Mouse (Mus musculus): ENCODE results near the gene Nubp1. TPM values are rescaled to one million over a fixed set of nuclear protein-coding genes. Genes with fewer than 3 reads are reported as not detected.
A peak's percentile ranks its signal among the peaks of the same experiment; 100 is the strongest.

The Nubp1 gene
- total and polyA plus RNA-seq, 2 experiments, result 16.4 to 24.5 TPM

DNA sequence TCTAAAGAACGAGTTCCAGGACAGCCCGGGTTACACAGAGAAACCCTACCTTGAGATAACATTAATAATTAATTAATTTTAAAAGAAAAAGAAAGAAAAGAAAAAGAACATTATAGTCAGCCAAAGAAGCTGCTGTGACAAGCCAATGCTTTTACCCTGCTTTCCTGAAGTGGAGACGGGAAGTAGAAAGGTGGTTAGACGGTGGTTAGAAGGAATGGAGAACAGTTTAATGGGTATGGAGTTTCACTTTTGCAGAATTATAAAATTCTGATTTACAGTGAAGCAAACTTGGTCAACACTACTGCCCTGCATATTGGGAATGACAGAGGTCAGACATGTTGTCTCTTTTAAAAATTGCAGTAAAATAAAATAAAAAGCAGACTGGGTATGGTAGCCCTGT is 30.0 kb downstream of the Nubp1 start:
- Histone ChIP-seq H3K4me3 (ENCODE audit: insufficient read depth, low read depth, low read length) (no peak overlapping the region), H3K27me3 (ENCODE audit: control insufficient read depth, insufficient read depth, low read length) (no peaks in the 10 kb centered on the region), H3K27ac (replicated peaks; ENCODE audit: insufficient read depth, low read depth, low read length) (no peak overlapping the region), H3K9ac (ENCODE audit: low read depth, low read length) (no peak overlapping the region), H3K79me2 (ENCODE audit: control insufficient read depth, insufficient read depth, low read length) (no peaks in the 10 kb centered on the region), H3K36me3 (ENCODE audit: control insufficient read depth, insufficient read depth, low read length) (no peaks in the 10 kb centered on the region), H3K4me1 (ENCODE audit: control insufficient read depth, insufficient read depth, low read length) (no peaks in the 10 kb centered on the region)
- no peak for TF ChIP-seq CTCF (IDR thresholded peaks at IDR 0.05; ENCODE audit: low read depth, low read length)
- no peak for TF ChIP-seq POLR2A (IDR thresholded peaks at IDR 0.05; ENCODE audit: extremely low read depth, insufficient read depth, low read length)
- DNase-seq (ENCODE audit: extremely low read depth, low read depth, low spot score), result no peak
- WGBS, result 83% methylated on average over 4 of the region's 4 CpGs

- no peak overlapping the region for H3K4me3 ChIP-seq (ENCODE audit: insufficient read depth, low read depth, low read length)
- TF ChIP-seq POLR2A (IDR thresholded peaks at IDR 0.05; ENCODE audit: extremely low read depth, insufficient read depth, low read length) (no peak), CTCF (IDR thresholded peaks at IDR 0.05; ENCODE audit: low read depth, low read length) (no peak)
- no peaks in the 10 kb centered on the region for H3K79me2 ChIP-seq (ENCODE audit: control insufficient read depth, insufficient read depth, low read length)
- no peak overlapping the region for H3K27ac ChIP-seq (replicated peaks; ENCODE audit: insufficient read depth, low read depth, low read length)
- no peak overlapping the region for H3K9ac ChIP-seq (ENCODE audit: low read depth, low read length)
- H3K4me1 ChIP-seq (ENCODE audit: control insufficient read depth, insufficient read depth, low read length), result peaks cover 3% of the 10 kb centered on the region
- no peaks in the 10 kb centered on the region for H3K27me3 ChIP-seq (ENCODE audit: control insufficient read depth, insufficient read depth, low read length)
- no peak for DNase-seq (ENCODE audit: extremely low read depth, low read depth, low spot score)
- no peaks in the 10 kb centered on the region for H3K36me3 ChIP-seq (ENCODE audit: control insufficient read depth, insufficient read depth, low read length)
Measured at GRCm38 (mm10) chr16:10443723-10444122, 32.0 kb downstream of the Nubp1 start.

- peaks cover 11% of the 10 kb centered on the region for H3K4me1 ChIP-seq (ENCODE audit: control insufficient read depth, insufficient read depth, low read length)
- H3K9ac ChIP-seq (ENCODE audit: low read depth, low read length), result no peak overlapping the region
- no peak for DNase-seq (ENCODE audit: extremely low read depth, low read depth, low spot score)
- H3K36me3 ChIP-seq (ENCODE audit: control insufficient read depth, insufficient read depth, low read length), result no peaks in the 10 kb centered on the region
- 66% methylated on average over 13 of the region's 13 CpGs for WGBS
- H3K27me3 ChIP-seq (ENCODE audit: control insufficient read depth, insufficient read depth, low read length), result no peaks in the 10 kb centered on the region
- no peak overlapping the region for H3K27ac ChIP-seq (replicated peaks; ENCODE audit: insufficient read depth, low read depth, low read length)
- H3K4me3 ChIP-seq (ENCODE audit: insufficient read depth, low read depth, low read length), result no peak overlapping the region
- TF ChIP-seq POLR2A (IDR thresholded peaks at IDR 0.05; ENCODE audit: extremely low read depth, insufficient read depth, low read length) (no peak), CTCF (IDR thresholded peaks at IDR 0.05; ENCODE audit: low read depth, low read length) (no peak)
- no peaks in the 10 kb centered on the region for H3K79me2 ChIP-seq (ENCODE audit: control insufficient read depth, insufficient read depth, low read length)
Measured at GRCm38 (mm10) chr16:10446573-10447263, 35.0 kb downstream of the Nubp1 start.

- peak; percentile 7 for DNase-seq (ENCODE audit: extremely low read depth, low read depth, low spot score)
- TF ChIP-seq POLR2A (IDR thresholded peaks at IDR 0.05; ENCODE audit: extremely low read depth, insufficient read depth, low read length), result no peak
- TF ChIP-seq CTCF (IDR thresholded peaks at IDR 0.05; ENCODE audit: low read depth, low read length), result no peak
- Histone ChIP-seq H3K9ac (ENCODE audit: low read depth, low read length) (no peak within 1 kb of the TSS), H3K27ac (replicated peaks; ENCODE audit: insufficient read depth, low read depth, low read length) (no peak within 1 kb of the TSS), H3K4me3 (ENCODE audit: insufficient read depth, low read depth, low read length) (no peak within 1 kb of the TSS), H3K36me3 (ENCODE audit: control insufficient read depth, insufficient read depth, low read length) (no peaks in the 10 kb centered on the region), H3K4me1 (ENCODE audit: control insufficient read depth, insufficient read depth, low read length) (peaks cover 15% of the 10 kb centered on the region), H3K79me2 (ENCODE audit: control insufficient read depth, insufficient read depth, low read length) (no peaks in the 10 kb centered on the region), H3K27me3 (ENCODE audit: control insufficient read depth, insufficient read depth, low read length) (no peaks in the 10 kb centered on the region)
- 40% methylated on average over 12 of the region's 12 CpGs for WGBS
Measured at GRCm38 (mm10) chr16:10447264-10447594, 35.5 kb downstream of the Nubp1 start, which contains the start of gene Tvp23a. Gene Tvp23a, minus strand, starts transcription at chr16:10447362.

- no peak for TF ChIP-seq CTCF (IDR thresholded peaks at IDR 0.05; ENCODE audit: low read depth, low read length)
- TF ChIP-seq POLR2A (IDR thresholded peaks at IDR 0.05; ENCODE audit: extremely low read depth, insufficient read depth, low read length), result no peak
- no peaks in the 10 kb centered on the region for H3K36me3 ChIP-seq (ENCODE audit: control insufficient read depth, insufficient read depth, low read length)
- H3K27me3 ChIP-seq (ENCODE audit: control insufficient read depth, insufficient read depth, low read length), result no peaks in the 10 kb centered on the region
- WGBS, result 77% methylated on average over 2 of the region's 2 CpGs
- H3K4me1 ChIP-seq (ENCODE audit: control insufficient read depth, insufficient read depth, low read length), result peaks cover 20% of the 10 kb centered on the region
- no peak for DNase-seq (ENCODE audit: extremely low read depth, low read depth, low spot score)
- no peak overlapping the region for H3K27ac ChIP-seq (replicated peaks; ENCODE audit: insufficient read depth, low read depth, low read length)
- H3K9ac ChIP-seq (ENCODE audit: low read depth, low read length), result no peak overlapping the region
- H3K79me2 ChIP-seq (ENCODE audit: control insufficient read depth, insufficient read depth, low read length), result no peaks in the 10 kb centered on the region
- no peak overlapping the region for H3K4me3 ChIP-seq (ENCODE audit: insufficient read depth, low read depth, low read length)
Measured at GRCm38 (mm10) chr16:10447781-10448180, 36.0 kb downstream of the Nubp1 start.

DNA sequence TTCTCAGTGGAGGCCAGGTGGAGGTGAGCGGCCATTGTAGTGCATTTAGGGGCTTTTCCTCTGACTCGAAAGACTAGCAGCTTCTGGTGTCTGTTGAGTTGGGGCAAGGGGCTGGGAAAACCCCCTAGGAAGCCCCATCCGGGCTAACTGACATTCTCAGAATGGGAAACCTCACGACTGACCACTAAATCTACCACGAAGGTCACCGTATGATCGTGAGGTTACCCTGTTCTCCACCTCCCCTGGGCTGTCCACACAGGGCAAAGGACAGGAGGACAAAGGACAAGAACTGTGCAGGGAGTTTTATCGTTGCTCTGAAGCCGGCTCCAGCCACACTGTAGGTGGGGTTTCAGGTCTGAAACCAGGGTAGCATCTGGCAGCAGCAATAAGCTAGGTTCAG is 37.2 kb downstream of the Nubp1 start:
- H3K4me1 ChIP-seq (ENCODE audit: control insufficient read depth, insufficient read depth, low read length), result peaks cover 21% of the 10 kb centered on the region
- H3K27ac ChIP-seq (replicated peaks; ENCODE audit: insufficient read depth, low read depth, low read length), result peak overlapping the region; percentile 79
- no peak overlapping the region for H3K4me3 ChIP-seq (ENCODE audit: insufficient read depth, low read depth, low read length)
- peak; percentile 84 for DNase-seq (ENCODE audit: extremely low read depth, low read depth, low spot score)
- TF ChIP-seq CTCF (IDR thresholded peaks at IDR 0.05; ENCODE audit: low read depth, low read length) (no peak), POLR2A (IDR thresholded peaks at IDR 0.05; ENCODE audit: extremely low read depth, insufficient read depth, low read length) (no peak)
- H3K9ac ChIP-seq (ENCODE audit: low read depth, low read length), result 0 out of 2 replicates have a peak overlapping the region, but pooled peaks have one; percentile 6
- H3K27me3 ChIP-seq (ENCODE audit: control insufficient read depth, insufficient read depth, low read length), result no peaks in the 10 kb centered on the region
- no peaks in the 10 kb centered on the region for H3K79me2 ChIP-seq (ENCODE audit: control insufficient read depth, insufficient read depth, low read length)
- WGBS, result 34% methylated on average over 9 of the region's 9 CpGs
- H3K36me3 ChIP-seq (ENCODE audit: control insufficient read depth, insufficient read depth, low read length), result no peaks in the 10 kb centered on the region

Measured in liver, adult 2 months (tissue).